Mouse (Mus musculus) thymus, postnatal 10 days (tissue): ENCODE results near the gene Rasal1.

Source experiments
- DNase-seq, 2 experiments: peaks; one replicate each; pipeline ENCODE4 v3.0.0; 2021; ENCODE audit warnings: low spot score in 2 of 2

The Rasal1 gene

GRCm38 (mm10) chr5:120721005-120721404 is 72.4 kb downstream of the Rasal1 start:
- no peak for DNase-seq

- DNase-seq: no peak
These were observed 77.3 kb downstream of the Rasal1 start for GRCm38 (mm10) chr5:120725811-120726455.
